Mouse (Mus musculus): Measurements from ENCODE around the gene Nfkbil1.

Gene Nfkbil1

DNA sequence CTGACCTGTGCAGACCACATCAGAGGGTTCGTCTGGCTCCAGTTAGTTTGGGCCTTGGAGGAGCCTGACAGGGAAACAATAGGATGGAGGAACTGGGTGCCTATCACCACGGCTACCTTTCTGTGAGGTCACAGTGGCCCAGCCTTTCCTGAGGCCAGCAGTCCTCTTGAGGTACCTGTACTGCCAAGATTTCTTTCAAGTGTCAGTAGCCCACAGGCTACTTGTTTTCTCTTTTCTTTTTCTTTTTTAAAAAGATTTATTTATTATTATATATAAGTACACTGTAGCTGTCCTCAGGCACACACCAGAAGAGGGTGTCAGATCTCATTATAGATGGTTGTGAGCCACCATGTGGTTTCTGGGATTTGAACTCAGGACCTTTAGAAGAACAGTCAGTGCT, 59.6 kb downstream of the Nfkbil1 start, which contains the start of gene Aif1:
Gene Aif1, minus strand, starts transcription at position 101 of the 400 bp plus-strand sequence.
- DNase-seq (ENCODE audit: low spot score), result no peak

DNA sequence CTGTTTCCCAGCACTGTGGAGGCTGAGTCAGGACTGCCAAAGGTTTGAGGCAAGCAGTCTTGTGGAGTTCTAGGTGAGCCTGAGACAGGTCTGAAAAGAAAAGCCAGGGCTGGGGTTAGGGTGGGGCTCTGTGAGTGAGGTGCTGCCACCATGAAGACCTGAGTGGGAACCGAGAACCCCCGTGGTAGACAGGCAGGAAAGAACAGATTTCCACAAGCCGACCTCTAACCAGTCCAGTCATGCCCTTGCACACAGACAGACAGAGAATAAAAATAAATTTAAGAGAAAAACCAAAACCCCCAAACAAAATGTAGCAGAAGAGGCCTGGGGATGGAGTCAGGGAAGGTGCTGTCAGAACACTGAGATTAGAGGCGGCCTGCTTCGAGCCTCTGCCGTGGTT, 60.2 kb downstream of the Nfkbil1 start:
- DNase-seq (ENCODE audit: low spot score), result no peak

GRCm38 (mm10) chr17:35174201-35174977, 61.2 kb downstream of the Nfkbil1 start:
- DNase-seq (ENCODE audit: low spot score), result no peak

DNA sequence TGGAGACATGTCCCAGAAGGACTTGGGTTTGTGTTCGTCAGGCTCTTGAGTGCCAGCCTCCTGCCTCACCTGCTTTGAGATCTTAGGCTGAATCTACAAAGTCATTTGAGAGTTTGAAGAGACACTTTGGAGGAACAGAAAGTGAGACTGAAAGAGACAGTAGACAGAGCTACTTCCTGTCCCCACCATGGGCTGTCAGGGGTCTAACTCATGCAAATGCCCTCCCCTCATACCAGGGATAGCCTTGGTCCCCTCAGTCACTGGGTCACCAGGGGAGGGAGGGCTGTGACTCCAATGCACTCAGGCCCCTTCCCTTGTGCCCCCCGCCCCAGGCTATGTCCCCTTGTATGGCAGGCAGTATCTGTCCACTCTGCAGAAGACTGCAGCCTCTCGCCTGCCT, 62.3 kb downstream of the Nfkbil1 start:
- DNase-seq (ENCODE audit: low spot score), result no peak

- no peak for DNase-seq (ENCODE audit: low spot score)
Observed at GRCm38 (mm10) chr17:35172445-35173234, 63.0 kb downstream of the Nfkbil1 start.
